Mouse (Mus musculus) central nervous system, embryonic 11.5 days (tissue): ENCODE results near the gene Ddx50. TPM values are rescaled to one million over a fixed set of nuclear protein-coding genes. Genes with fewer than 3 reads are reported as not detected.

Experiments
- polyA plus RNA-seq: library from polyadenylated mRNA; depleted of rRNA; stranded (reverse); fragments of >200 nt; gene quantifications from 2 replicates; pipeline ENCODE4 v1.2.3, GENCODE M21; 2012; rRNA removed

The Ddx50 gene
- polyA plus RNA-seq = 117 and 242 TPM in 2 replicates

DNA sequence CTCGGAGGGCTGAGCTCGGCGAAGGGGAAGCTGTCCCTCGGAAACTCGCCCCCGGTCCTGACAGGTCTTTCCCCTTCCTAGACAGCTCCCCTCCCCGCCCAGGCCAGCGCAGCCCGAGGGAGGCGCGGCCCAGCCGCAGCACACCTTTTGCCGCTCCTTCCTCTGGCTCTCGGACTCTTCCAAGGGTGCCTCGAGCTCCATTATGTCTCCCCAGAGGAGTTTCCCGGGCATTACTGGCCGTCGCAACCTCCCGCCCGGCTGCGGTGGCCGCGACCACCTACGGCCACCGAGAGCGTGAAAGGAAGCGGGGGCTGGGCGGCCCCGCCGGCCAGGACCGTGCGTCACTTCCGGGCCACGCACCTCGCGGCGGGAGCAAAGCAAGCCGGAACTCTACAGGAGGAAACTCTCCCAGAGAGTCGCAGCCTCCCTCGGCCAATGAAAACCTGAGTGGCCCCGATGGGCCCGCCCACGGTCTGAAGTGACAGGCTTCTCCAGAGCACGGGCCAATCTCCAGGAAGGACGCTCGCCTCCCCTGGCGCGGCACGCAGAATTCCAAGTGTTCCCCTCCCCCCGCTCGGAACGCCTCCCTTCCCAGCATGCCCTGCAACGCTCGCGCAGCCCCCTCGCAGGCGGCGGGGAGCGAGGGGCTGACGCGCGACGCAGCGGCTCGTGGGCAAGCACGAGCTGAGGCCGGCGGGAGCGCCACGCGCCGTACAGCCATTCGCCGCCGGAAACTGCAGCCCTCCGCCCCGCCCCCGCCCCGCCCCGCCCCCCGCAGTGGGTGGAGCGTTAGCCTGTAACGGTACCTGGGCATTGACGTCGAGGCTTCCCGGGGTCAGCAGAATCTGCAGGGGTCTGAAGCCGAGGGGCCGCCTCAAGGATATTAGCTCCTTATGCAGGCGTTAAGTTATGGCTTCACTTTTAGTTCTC, at the start of gene Ddx50:
Gene Ddx50, minus strand, starts transcription at position 338 of the 930 bp plus-strand sequence.

DNA sequence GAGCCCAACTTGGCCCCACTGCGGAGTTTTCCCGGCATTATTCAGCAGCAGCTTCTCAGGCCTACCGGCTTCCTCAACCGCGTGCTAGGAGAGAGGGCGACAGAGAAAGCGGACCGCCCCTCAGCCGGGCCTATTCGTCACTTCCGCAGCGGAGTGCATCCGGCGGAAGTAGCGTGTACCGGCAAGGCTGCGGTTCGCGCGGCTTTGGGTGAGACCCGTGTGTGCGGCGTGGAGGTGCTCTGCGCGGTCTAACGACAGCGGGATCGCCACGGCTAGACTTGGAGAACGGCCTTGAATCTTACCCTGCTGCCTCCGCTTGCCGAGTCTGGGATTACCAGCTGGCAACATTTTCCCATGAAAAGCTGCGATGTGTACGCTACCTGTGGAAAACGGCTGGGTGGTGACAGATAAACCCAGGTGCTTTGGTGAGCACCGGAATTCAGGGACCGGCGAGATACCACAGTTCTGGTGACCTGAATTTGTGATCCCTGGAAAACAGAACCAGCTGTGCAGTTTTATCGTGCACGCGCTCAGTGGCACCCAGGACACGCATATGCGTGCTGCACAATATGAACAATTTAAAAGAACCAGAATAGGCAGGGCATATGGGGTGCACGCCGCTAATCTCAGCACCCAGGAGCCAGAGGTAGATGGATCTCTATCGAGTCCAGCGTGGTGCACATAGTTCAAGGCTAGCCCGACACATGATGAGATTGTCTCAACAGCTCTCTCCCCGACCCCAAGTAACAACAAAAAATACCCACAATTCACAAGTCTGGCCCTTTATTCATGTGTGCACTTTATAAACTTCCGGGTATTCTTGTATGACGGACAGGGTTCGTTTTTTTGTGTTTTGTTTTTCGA, 48.6 kb downstream of the Ddx50 start, which contains the start of gene Ddx21:
Gene Ddx21, minus strand, starts transcription at position 105 of the 864 bp plus-strand sequence.

GRCm38 (mm10) chr10:62578338-62579100, 72.5 kb downstream of the Ddx50 start, which contains the start of gene Kif1bp:
TSS of gene Kif1bp (minus strand) at chr10:62578457.

Other genes starting within 250 kb of the Ddx50 start
- gene Hkdc1, start 228.7 kb downstream of the Ddx50 start, polyA plus RNA-seq = 0.92 and 1.0 TPM in 2 replicates
- 0.55 and 0.61 TPM in 2 replicates for gene 4930507D05Rik, start 201.7 kb downstream of the Ddx50 start, polyA plus RNA-seq
- gene Supv3l1, start 201.5 kb downstream of the Ddx50 start, polyA plus RNA-seq = 28.9 and 34.1 TPM in 2 replicates
- gene Vps26a, start 164.4 kb downstream of the Ddx50 start, polyA plus RNA-seq = 34.9 and 35.5 TPM in 2 replicates
- 3.8 and 3.9 TPM in 2 replicates for gene Srgn, start 123.8 kb downstream of the Ddx50 start, polyA plus RNA-seq
- gene Kif1bp, start 72.8 kb downstream of the Ddx50 start, polyA plus RNA-seq = 42.7 and 42.9 TPM in 2 replicates
- gene Ddx21, start 48.9 kb downstream of the Ddx50 start, polyA plus RNA-seq = 57.9 and 77.6 TPM in 2 replicates
- 1.4 and 2.1 TPM in 2 replicates for gene Stox1, start 74.9 kb upstream of the Ddx50 start, polyA plus RNA-seq
- gene Ccar1, start 141.1 kb upstream of the Ddx50 start, polyA plus RNA-seq = 124 and 153 TPM in 2 replicates